Mouse (Mus musculus) embryonic facial prominence, embryonic 15.5 days (tissue): Measurements from ENCODE around the gene Cfap77. TPM values are rescaled to one million over a fixed set of nuclear protein-coding genes. Genes with fewer than 3 reads are reported as not detected.
A peak's percentile ranks its signal among the peaks of the same experiment; 100 is the strongest.

Source experiments
- ATAC-seq: fragments of 200-750 bp; cut with Nextera tagmentation; 2 replicates; pipeline ENCODE4 v1.8.0; 2017; ENCODE audit warnings: low read depth, moderate TSS enrichment; ENCODE audit not compliant: insufficient number of reproducible peaks, low FRiP score, low TSS enrichment
- H3K27ac ChIP-seq: fragments of 300-500 bp; sonication (generic); replicated peaks from 2 replicates; pipeline ENCODE4 v1.5.1; 2015; ENCODE audit warnings: mild to moderate bottlenecking, inconsistent platforms
- H3K27me3 ChIP-seq: fragments of 300-500 bp; sonication (generic); 2 replicates; pipeline ENCODE4 v1.6.1; 2015; ENCODE audit warnings: inconsistent platforms
- H3K36me3 ChIP-seq: fragments of 300-500 bp; sonication (generic); 2 replicates; pipeline ENCODE4 v1.6.1; 2015; ENCODE audit warnings: mild to moderate bottlenecking, inconsistent platforms
- H3K4me1 ChIP-seq: fragments of 300-500 bp; sonication (generic); 2 replicates; pipeline ENCODE4 v1.6.1; 2015; ENCODE audit warnings: inconsistent platforms
- H3K4me2 ChIP-seq: fragments of 300-500 bp; sonication (generic); replicated peaks from 2 replicates; pipeline ENCODE4 v1.6.1; 2015; ENCODE audit warnings: mild to moderate bottlenecking, inconsistent platforms
- H3K4me3 ChIP-seq: fragments of 300-500 bp; sonication (generic); replicated peaks from 2 replicates; pipeline ENCODE4 v1.5.1; 2015; ENCODE audit warnings: mild to moderate bottlenecking, inconsistent platforms
- H3K9ac ChIP-seq: fragments of 300-500 bp; sonication (generic); 2 replicates; pipeline ENCODE4 v1.6.1; 2015; ENCODE audit warnings: inconsistent platforms
- H3K9me3 ChIP-seq: fragments of 300-500 bp; sonication (generic); replicated peaks from 2 replicates; pipeline ENCODE4 v1.6.1; 2016; ENCODE audit warnings: inconsistent platforms
- WGBS: fragments of 180-500 bp; shearing (Covaris S2); methylation state at CpG from one replicate; pipeline ENCODE4 v1.1.7; 2015; 5-methylcytosine and 5-hydroxymethylcytosine counted together
- polyA plus RNA-seq: library from polyadenylated mRNA; unstranded; fragments of >200 nt; fragmentation: Nextera tagmentation; extraction: Ambion mirVana; gene quantifications from 2 replicates; pipeline ENCODE4 v1.2.1, GENCODE M21; 2015

Gene Cfap77
- polyA plus RNA-seq, 1 experiment from 2014 or later: 1.8 TPM

GRCm38 (mm10) chr2:28919001-28919400 lies 135.9 kb downstream of the Cfap77 start:
- H3K4me3 ChIP-seq: no peak overlapping the region
- H3K9me3 ChIP-seq: no peaks in the 10 kb centered on the region
- no peak for ATAC-seq
- no peaks in the 10 kb centered on the region for H3K36me3 ChIP-seq
- WGBS: 4% methylated on average over 4 of the region's 4 CpGs
- peaks cover 13% of the 10 kb centered on the region for H3K4me1 ChIP-seq
- no peak overlapping the region for H3K4me2 ChIP-seq
- no peak overlapping the region for H3K27ac ChIP-seq
- peaks cover 96% of the 10 kb centered on the region for H3K27me3 ChIP-seq
- no peak overlapping the region for H3K9ac ChIP-seq

GRCm38 (mm10) chr2:28917518-28918361 lies 137.1 kb downstream of the Cfap77 start:
- under 1% methylated on average over 72 of the region's 73 CpGs for WGBS

GRCm38 (mm10) chr2:28917156-28917517 lies 137.7 kb downstream of the Cfap77 start:
- 4% methylated on average over 11 of the region's 11 CpGs for WGBS
- no peak overlapping the region for H3K9ac ChIP-seq
- no peak overlapping the region for H3K4me2 ChIP-seq
- H3K9me3 ChIP-seq: no peaks in the 10 kb centered on the region
- H3K27me3 ChIP-seq: peaks cover 98% of the 10 kb centered on the region
- no peak overlapping the region for H3K27ac ChIP-seq
- no peak overlapping the region for H3K4me3 ChIP-seq
- ATAC-seq: no peak
- H3K36me3 ChIP-seq: no peaks in the 10 kb centered on the region
- peaks cover 13% of the 10 kb centered on the region for H3K4me1 ChIP-seq

More at GRCm38 (mm10) chr2:28917518-28918361, 137.1 kb downstream of the Cfap77 start:
- Histone ChIP-seq H3K4me1 (peaks cover 13% of the 10 kb centered on the region), H3K9ac (no peak overlapping the region), H3K4me3 (peak overlapping the region; percentile 20; the same call in 1 of the 2 replicates), H3K36me3 (no peaks in the 10 kb centered on the region), H3K9me3 (no peaks in the 10 kb centered on the region), H3K27ac (no peak overlapping the region), H3K4me2 (peak overlapping the region; percentile 28; the same call in 1 of the 2 replicates), H3K27me3 (peaks cover 98% of the 10 kb centered on the region)
- no peak for ATAC-seq

GRCm38 (mm10) chr2:28916513-28916865 lies 138.4 kb downstream of the Cfap77 start, which contains the start of gene Barhl1:
Barhl1 (minus strand) TSS chr2:28916668.
- Histone ChIP-seq H3K4me2 (0 out of 2 replicates have a peak within 1 kb of the TSS, but pooled peaks have one; percentile 1), H3K4me1 (peaks cover 18% of the 10 kb centered on the region), H3K36me3 (no peaks in the 10 kb centered on the region), H3K9me3 (no peaks in the 10 kb centered on the region), H3K9ac (no peak within 1 kb of the TSS), H3K27me3 (peaks cover 98% of the 10 kb centered on the region), H3K27ac (no peak within 1 kb of the TSS), H3K4me3 (peak within 1 kb of the TSS; percentile 20; the same call in 1 of the 2 replicates)
- WGBS: 2% methylated on average over 18 of the region's 18 CpGs
- ATAC-seq: no peak

- Histone ChIP-seq H3K36me3 (no peaks in the 10 kb centered on the region), H3K4me3 (no peak overlapping the region), H3K27ac (no peak overlapping the region), H3K9me3 (no peaks in the 10 kb centered on the region), H3K9ac (no peak overlapping the region), H3K4me1 (peaks cover 21% of the 10 kb centered on the region), H3K27me3 (peaks cover 98% of the 10 kb centered on the region), H3K4me2 (0 out of 2 replicates have a peak overlapping the region, but pooled peaks have one; percentile 1)
- under 1% methylated on average over 50 of the region's 50 CpGs for WGBS
- peak; percentile 69; the same call in 1 of the 2 replicates for ATAC-seq
Observed at GRCm38 (mm10) chr2:28915768-28916512, 138.9 kb downstream of the Cfap77 start.

- no peak overlapping the region for H3K4me3 ChIP-seq
- ATAC-seq: no peak
- WGBS: 3% methylated on average over 22 of the region's 22 CpGs
- H3K4me1 ChIP-seq: peaks cover 21% of the 10 kb centered on the region
- no peak overlapping the region for H3K4me2 ChIP-seq
- H3K27me3 ChIP-seq: peaks cover 98% of the 10 kb centered on the region
- H3K9me3 ChIP-seq: no peaks in the 10 kb centered on the region
- H3K36me3 ChIP-seq: no peaks in the 10 kb centered on the region
- no peak overlapping the region for H3K9ac ChIP-seq
- no peak overlapping the region for H3K27ac ChIP-seq
Observed at GRCm38 (mm10) chr2:28915104-28915738, 139.6 kb downstream of the Cfap77 start.

GRCm38 (mm10) chr2:28914121-28914520 lies 140.7 kb downstream of the Cfap77 start:
- H3K36me3 ChIP-seq: no peaks in the 10 kb centered on the region
- no peak for ATAC-seq
- H3K4me1 ChIP-seq: peaks cover 26% of the 10 kb centered on the region
- no peak overlapping the region for H3K9ac ChIP-seq
- no peak overlapping the region for H3K27ac ChIP-seq
- no peaks in the 10 kb centered on the region for H3K9me3 ChIP-seq
- 7% methylated on average over 2 of the region's 2 CpGs for WGBS
- no peak overlapping the region for H3K4me2 ChIP-seq
- H3K4me3 ChIP-seq: no peak overlapping the region
- peaks cover 100% of the 10 kb centered on the region for H3K27me3 ChIP-seq

- Histone ChIP-seq H3K4me3 (no peak overlapping the region), H3K27me3 (peaks cover 100% of the 10 kb centered on the region), H3K4me1 (peaks cover 37% of the 10 kb centered on the region), H3K9me3 (no peaks in the 10 kb centered on the region), H3K4me2 (no peak overlapping the region), H3K27ac (no peak overlapping the region), H3K36me3 (no peaks in the 10 kb centered on the region), H3K9ac (no peak overlapping the region)
- WGBS: 2% methylated on average over 4 of the region's 4 CpGs
- no peak for ATAC-seq
Observed at GRCm38 (mm10) chr2:28912961-28913360, 141.9 kb downstream of the Cfap77 start.

- peaks cover 32% of the 10 kb centered on the region for H3K4me1 ChIP-seq
- ATAC-seq: no peak
- no peak overlapping the region for H3K4me2 ChIP-seq
- peaks cover 100% of the 10 kb centered on the region for H3K27me3 ChIP-seq
- WGBS: 1% methylated on average over 33 of the region's 33 CpGs
- H3K27ac ChIP-seq: no peak overlapping the region
- no peak overlapping the region for H3K9ac ChIP-seq
- no peak overlapping the region for H3K4me3 ChIP-seq
- H3K9me3 ChIP-seq: no peaks in the 10 kb centered on the region
- H3K36me3 ChIP-seq: no peaks in the 10 kb centered on the region
Observed at GRCm38 (mm10) chr2:28912039-28912700, 142.7 kb downstream of the Cfap77 start.

GRCm38 (mm10) chr2:28911331-28912038 lies 143.4 kb downstream of the Cfap77 start:
- Histone ChIP-seq H3K9me3 (no peaks in the 10 kb centered on the region), H3K4me3 (peak overlapping the region; percentile 4; the same call in 1 of the 2 replicates), H3K27ac (no peak overlapping the region), H3K36me3 (no peaks in the 10 kb centered on the region), H3K27me3 (peaks cover 100% of the 10 kb centered on the region), H3K4me1 (peaks cover 32% of the 10 kb centered on the region), H3K4me2 (no peak overlapping the region), H3K9ac (no peak overlapping the region)
- WGBS: 2% methylated on average over 44 of the region's 44 CpGs
- no peak for ATAC-seq
